Mouse (Mus musculus): ENCODE measurements around the gene Chn1.

DNA sequence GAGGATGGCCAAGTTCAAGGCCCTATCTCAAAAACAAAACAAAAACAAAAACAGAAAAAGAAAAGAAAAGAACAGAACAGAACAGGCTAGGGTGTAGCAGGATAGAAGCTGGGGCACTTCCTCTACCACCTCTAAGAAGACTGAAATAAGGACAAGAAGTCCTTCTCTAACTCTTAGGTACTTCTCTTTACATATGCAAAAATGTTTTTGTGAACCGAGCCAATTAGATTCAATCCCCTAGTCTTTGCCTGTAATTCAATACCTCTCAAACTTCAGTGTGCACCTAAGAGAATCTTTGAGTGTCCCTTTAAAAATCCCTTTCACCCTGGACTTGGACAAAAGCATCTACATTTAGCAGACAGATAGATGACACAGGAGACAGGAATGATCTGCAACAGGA lies 2.2 kb downstream of the Chn1 start:
- TF ChIP-seq CTCF (IDR thresholded peaks at IDR 0.05; ENCODE audit: borderline replicate concordance, insufficient read depth, low read length): no peak
- no peak for TF ChIP-seq POLR2A (IDR thresholded peaks at IDR 0.05; ENCODE audit: low read depth, low read length)
